Mouse (Mus musculus) liver, embryonic 14.5 days (tissue): ENCODE data around the gene Lrrc36.

Experiments used
- CTCF ChIP-seq: IDR thresholded peaks from 2 replicates; pipeline ENCODE4 v1.5.1; 2016; ENCODE audit warnings: antibody characterized with exemption, low read depth, control low read depth
- EP300 ChIP-seq: IDR thresholded peaks from 2 replicates; pipeline ENCODE4 v1.6.1; 2016; ENCODE audit warnings: antibody characterized with exemption, low read depth

DNA sequence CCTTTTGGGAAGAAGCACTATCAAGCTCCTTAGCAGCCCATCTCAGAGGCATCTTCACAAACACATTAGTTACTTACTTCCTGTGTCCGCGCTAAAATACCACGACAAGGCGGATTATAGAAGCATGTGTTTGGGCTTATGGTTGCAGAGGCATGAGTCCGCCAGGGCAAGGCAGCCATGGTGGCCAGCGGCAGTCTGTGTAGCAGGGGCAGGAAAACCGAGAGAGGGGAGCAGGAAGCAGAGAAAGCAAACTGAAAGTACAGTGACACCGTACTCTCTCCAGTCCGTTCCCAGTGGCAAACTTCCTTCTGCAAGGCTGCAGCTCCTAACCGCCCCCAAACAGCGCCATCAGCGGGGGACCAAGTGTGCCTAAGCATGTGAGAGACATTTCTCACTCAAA lies 86.4 kb downstream of the Lrrc36 start:
- TF ChIP-seq EP300 (no peak), CTCF (no peak)
